Mouse (Mus musculus): ENCODE measurements at regions not wholly inside any gene's neighbourhood (a gene's known extent, or its start where the extent isn't known, plus 50 kb on each side); places are given as distances from the start of the nearest gene placed in this dataset.

DNA sequence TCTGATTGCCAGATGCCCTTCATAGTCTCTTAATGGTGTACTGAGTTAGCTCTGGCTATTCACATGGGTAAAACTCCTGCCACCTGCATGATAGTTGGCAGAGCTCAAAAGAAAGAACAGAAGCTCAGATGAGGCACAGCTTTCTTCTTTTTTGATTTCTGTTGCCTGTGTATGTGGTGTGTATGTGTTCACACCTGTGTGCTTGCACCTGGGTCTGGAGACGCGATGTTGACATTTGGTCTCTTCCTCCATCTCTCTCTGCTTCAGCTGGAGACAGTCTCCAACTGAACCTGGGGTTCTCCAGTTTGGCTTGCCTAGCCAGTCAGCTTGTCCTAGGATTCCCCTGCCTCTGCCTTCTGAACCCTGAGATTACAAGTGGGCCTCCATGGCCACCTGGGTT, 51.0 kb upstream of the Prdm11 start:
- no peaks in the 10 kb centered on the region for H3K36me3 ChIP-seq (ENCODE audit: control insufficient read depth, insufficient read depth, low read length, poor library complexity, severe bottlenecking)
- TF ChIP-seq CHD2 (IDR thresholded peaks at IDR 0.05; ENCODE audit: low read depth, low read length), result no peak
- TF ChIP-seq MAFK (IDR thresholded peaks at IDR 0.05; ENCODE audit: insufficient read depth, low read depth, low read length), result no peak
- no peak for TF ChIP-seq ZC3H11A (IDR thresholded peaks at IDR 0.05; ENCODE audit: borderline replicate concordance, low read depth, low read length)
- TF ChIP-seq HCFC1 (IDR thresholded peaks at IDR 0.05; ENCODE audit: borderline replicate concordance, insufficient read depth, low read length), result no peak
- TF ChIP-seq ZNF384 (IDR thresholded peaks at IDR 0.05; ENCODE audit: low read depth, low read length), result no peak
- no peaks in the 10 kb centered on the region for H3K4me1 ChIP-seq (ENCODE audit: control insufficient read depth in 2 of 2, insufficient read depth in 2 of 2, low read length in 2 of 2, poor library complexity in 1 of 2)
- no peak overlapping the region for H3K27ac ChIP-seq (ENCODE audit: insufficient read depth, low read depth, low read length, poor library complexity, severe bottlenecking)
- no peak for DNase-seq (ENCODE audit: low read depth, low spot score)
- no peak overlapping the region for H3K9ac ChIP-seq (ENCODE audit: insufficient read depth, low read depth, low read length, poor library complexity, severe bottlenecking)
- H3K9me3 ChIP-seq (ENCODE audit: control insufficient read depth, insufficient read depth, low read depth, low read length), result no peaks in the 10 kb centered on the region
- in situ Hi-C loops (cut with MboI; ENCODE audit: low sequenced_read_pairs in 2 of 2, unreplicated experiment in 2 of 2), result no loop called here
- H3K4me3 ChIP-seq (ENCODE audit: insufficient read depth in 1 of 2, low read depth in 1 of 2, low read length in 2 of 2, poor library complexity in 1 of 2, severe bottlenecking in 1 of 2), result no peak overlapping the region

- no peak for DNase-seq (ENCODE audit: low read depth, low spot score)
- no peak overlapping the region for H3K4me3 ChIP-seq (ENCODE audit: insufficient read depth in 1 of 2, low read depth in 1 of 2, low read length in 2 of 2, poor library complexity in 1 of 2, severe bottlenecking in 1 of 2)
- H3K9me3 ChIP-seq (ENCODE audit: control insufficient read depth, insufficient read depth, low read depth, low read length), result no peaks in the 10 kb centered on the region
- no peaks in the 10 kb centered on the region for H3K36me3 ChIP-seq (ENCODE audit: control insufficient read depth, insufficient read depth, low read length, poor library complexity, severe bottlenecking)
- no peaks in the 10 kb centered on the region for H3K4me1 ChIP-seq (ENCODE audit: control insufficient read depth in 2 of 2, insufficient read depth in 2 of 2, low read length in 2 of 2, poor library complexity in 1 of 2)
- TF ChIP-seq ZC3H11A (IDR thresholded peaks at IDR 0.05; ENCODE audit: borderline replicate concordance, low read depth, low read length), result no peak
- TF ChIP-seq CHD2 (IDR thresholded peaks at IDR 0.05; ENCODE audit: low read depth, low read length), result no peak
- no peak for TF ChIP-seq ZNF384 (IDR thresholded peaks at IDR 0.05; ENCODE audit: low read depth, low read length)
- TF ChIP-seq HCFC1 (IDR thresholded peaks at IDR 0.05; ENCODE audit: borderline replicate concordance, insufficient read depth, low read length), result no peak
- TF ChIP-seq MAFK (IDR thresholded peaks at IDR 0.05; ENCODE audit: insufficient read depth, low read depth, low read length), result no peak
- H3K27ac ChIP-seq (ENCODE audit: insufficient read depth, low read depth, low read length, poor library complexity, severe bottlenecking), result no peak overlapping the region
- in situ Hi-C loops (cut with MboI; ENCODE audit: low sequenced_read_pairs in 2 of 2, unreplicated experiment in 2 of 2), result no loop called here
- H3K9ac ChIP-seq (ENCODE audit: insufficient read depth, low read depth, low read length, poor library complexity, severe bottlenecking), result no peak overlapping the region
Measured at GRCm38 (mm10) chr2:93096078-93096729, 50.2 kb upstream of the Prdm11 start.
